Mouse (Mus musculus): ENCODE data around the gene Tagap.

GRCm38 (mm10) chr17:7924185-7924725, 1.5 kb upstream of the Tagap start:
- TF ChIP-seq POLR2A (IDR thresholded peaks at IDR 0.05; ENCODE audit: borderline replicate concordance, control insufficient read depth, low read depth, low read length) (no peak), CTCF (IDR thresholded peaks at IDR 0.05; ENCODE audit: control insufficient read depth, insufficient read depth, low read length) (no peak)
